Mouse (Mus musculus): ENCODE data around the gene Rnf185. TPM values are rescaled to one million over a fixed set of nuclear protein-coding genes. Genes with fewer than 3 reads are reported as not detected.

The Rnf185 gene
- polyA plus RNA-seq, 2 experiments = 33.4 to 41.6 TPM

DNA sequence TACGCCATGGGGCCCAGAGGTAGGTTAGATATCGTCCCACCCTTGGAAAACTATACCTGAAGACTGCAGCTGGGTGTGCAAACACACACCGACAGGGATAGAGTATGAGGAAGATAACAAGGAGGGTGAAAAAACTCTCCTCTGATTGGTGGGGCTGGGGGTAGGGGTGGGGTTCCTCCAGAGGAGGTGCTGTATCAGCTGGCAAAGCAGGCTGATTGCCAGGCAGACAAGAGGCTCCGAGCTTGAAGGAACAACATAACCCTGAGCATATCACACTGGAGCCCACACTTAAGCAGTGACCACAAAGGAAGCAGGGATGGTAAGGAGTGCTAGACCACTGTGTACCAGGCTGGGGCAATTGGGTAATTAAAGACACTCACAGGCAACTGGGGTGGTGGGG, 72.7 kb downstream of the Rnf185 start:
- no peak overlapping the region for H3K9ac ChIP-seq (ENCODE audit: low read depth, low read length, severe bottlenecking)
- H3K4me1 ChIP-seq (ENCODE audit: control insufficient read depth, insufficient read depth, low read length) = peaks cover 5% of the 10 kb centered on the region; the same call in 1 of the 2 replicates
- no peaks in the 10 kb centered on the region for H3K9me3 ChIP-seq (ENCODE audit: control insufficient read depth, low read length)
- H3K27ac ChIP-seq (replicated peaks; ENCODE audit: low read depth, low read length) = no peak overlapping the region
- WGBS = 87% methylated on average over 4 of the region's 4 CpGs
- no peak overlapping the region for H3K4me2 ChIP-seq (replicated peaks; ENCODE audit: low read depth, low read length, severe bottlenecking)
- no peak overlapping the region for H3K4me3 ChIP-seq (replicated peaks; ENCODE audit: low read length)
- peaks cover 3% of the 10 kb centered on the region; the same call in 1 of the 2 replicates for H3K36me3 ChIP-seq (ENCODE audit: control insufficient read depth, insufficient read depth, low read length)
- TF ChIP-seq POLR2A (IDR thresholded peaks at IDR 0.05; ENCODE audit: borderline replicate concordance, extremely low read depth, insufficient read depth, insufficient read length) = no peak
- no peak for ATAC-seq (ENCODE audit: low FRiP score, low read depth)
- no peaks in the 10 kb centered on the region for H3K27me3 ChIP-seq (ENCODE audit: control insufficient read depth, insufficient read depth, low read length)
- DNase-seq (ENCODE audit: low spot score) = no peak

DNA sequence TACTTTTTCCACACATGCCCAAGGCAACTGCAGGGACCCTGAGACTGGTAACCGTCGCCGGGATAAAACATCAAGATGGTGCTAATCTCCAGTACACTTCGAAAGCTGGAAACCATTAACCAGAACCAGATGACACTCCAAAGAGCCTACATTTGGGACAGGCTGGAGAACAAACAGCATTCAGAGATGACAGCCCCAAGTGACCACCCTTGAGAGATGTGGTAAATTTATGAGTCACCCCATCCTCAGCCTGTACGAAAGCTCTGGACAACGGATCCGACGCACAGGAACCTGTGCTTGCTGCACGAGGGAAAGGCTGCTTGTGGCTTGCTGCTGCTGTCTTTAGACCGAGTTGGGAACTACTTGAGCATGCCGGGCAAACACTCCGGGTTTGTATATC, 77.4 kb downstream of the Rnf185 start:
- 32% methylated on average over 12 of the region's 12 CpGs for WGBS
- peak overlapping the region; percentile 10; the same call in 1 of the 2 replicates for H3K4me2 ChIP-seq (replicated peaks; ENCODE audit: low read depth, low read length, severe bottlenecking)
- no peak for TF ChIP-seq POLR2A (IDR thresholded peaks at IDR 0.05; ENCODE audit: borderline replicate concordance, extremely low read depth, insufficient read depth, insufficient read length)
- H3K36me3 ChIP-seq (ENCODE audit: control insufficient read depth, insufficient read depth, low read length) = no peaks in the 10 kb centered on the region
- peaks cover 21% of the 10 kb centered on the region for H3K4me1 ChIP-seq (ENCODE audit: control insufficient read depth, insufficient read depth, low read length)
- ATAC-seq (ENCODE audit: low FRiP score, low read depth) = no peak
- no peak overlapping the region; the same call in 1 of the 2 replicates for H3K9ac ChIP-seq (ENCODE audit: low read depth, low read length, severe bottlenecking)
- H3K4me3 ChIP-seq (replicated peaks; ENCODE audit: low read length) = no peak overlapping the region
- no peaks in the 10 kb centered on the region for H3K9me3 ChIP-seq (ENCODE audit: control insufficient read depth, low read length)
- peak overlapping the region; percentile 73 for H3K27ac ChIP-seq (replicated peaks; ENCODE audit: low read depth, low read length)
- no peaks in the 10 kb centered on the region for H3K27me3 ChIP-seq (ENCODE audit: control insufficient read depth, insufficient read depth, low read length)
- DNase-seq (ENCODE audit: low spot score) = no peak

DNA sequence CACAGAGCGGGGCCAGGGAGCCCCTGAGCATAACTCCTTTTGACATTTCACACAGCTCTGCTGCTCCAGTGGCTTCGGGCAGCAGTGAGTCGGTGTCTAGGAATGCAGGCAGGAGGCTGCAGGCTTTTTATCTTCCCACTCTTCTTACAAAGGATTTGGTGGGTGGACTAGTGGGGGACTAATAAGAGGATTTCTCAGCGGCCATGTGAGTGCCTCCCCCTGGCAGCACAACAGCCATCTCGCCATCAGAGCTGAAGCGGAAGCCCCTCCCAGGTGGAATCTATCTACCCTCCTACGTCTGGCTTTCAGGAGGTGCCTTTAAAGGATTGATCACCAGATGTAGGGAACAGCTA, 77.9 kb downstream of the Rnf185 start:
- no peaks in the 10 kb centered on the region for H3K27me3 ChIP-seq (ENCODE audit: control insufficient read depth, insufficient read depth, low read length)
- H3K4me1 ChIP-seq (ENCODE audit: control insufficient read depth, insufficient read depth, low read length) = peaks cover 21% of the 10 kb centered on the region
- H3K27ac ChIP-seq (replicated peaks; ENCODE audit: low read depth, low read length) = peak overlapping the region; percentile 73
- H3K36me3 ChIP-seq (ENCODE audit: control insufficient read depth, insufficient read depth, low read length) = no peaks in the 10 kb centered on the region
- H3K9ac ChIP-seq (ENCODE audit: low read depth, low read length, severe bottlenecking) = peak overlapping the region; percentile 40; the same call in 1 of the 2 replicates
- 5% methylated on average over 7 of the region's 7 CpGs for WGBS
- ATAC-seq (ENCODE audit: low FRiP score, low read depth) (0 out of 2 replicates have a peak, but pooled peaks have one; percentile 5), DNase-seq (ENCODE audit: low spot score) (peak; percentile 37)
- H3K4me2 ChIP-seq (replicated peaks; ENCODE audit: low read depth, low read length, severe bottlenecking) = peak overlapping the region; percentile 10
- no peak for TF ChIP-seq POLR2A (IDR thresholded peaks at IDR 0.05; ENCODE audit: borderline replicate concordance, extremely low read depth, insufficient read depth, insufficient read length)
- H3K9me3 ChIP-seq (ENCODE audit: control insufficient read depth, low read length) = no peaks in the 10 kb centered on the region
- H3K4me3 ChIP-seq (replicated peaks; ENCODE audit: low read length) = no peak overlapping the region

DNA sequence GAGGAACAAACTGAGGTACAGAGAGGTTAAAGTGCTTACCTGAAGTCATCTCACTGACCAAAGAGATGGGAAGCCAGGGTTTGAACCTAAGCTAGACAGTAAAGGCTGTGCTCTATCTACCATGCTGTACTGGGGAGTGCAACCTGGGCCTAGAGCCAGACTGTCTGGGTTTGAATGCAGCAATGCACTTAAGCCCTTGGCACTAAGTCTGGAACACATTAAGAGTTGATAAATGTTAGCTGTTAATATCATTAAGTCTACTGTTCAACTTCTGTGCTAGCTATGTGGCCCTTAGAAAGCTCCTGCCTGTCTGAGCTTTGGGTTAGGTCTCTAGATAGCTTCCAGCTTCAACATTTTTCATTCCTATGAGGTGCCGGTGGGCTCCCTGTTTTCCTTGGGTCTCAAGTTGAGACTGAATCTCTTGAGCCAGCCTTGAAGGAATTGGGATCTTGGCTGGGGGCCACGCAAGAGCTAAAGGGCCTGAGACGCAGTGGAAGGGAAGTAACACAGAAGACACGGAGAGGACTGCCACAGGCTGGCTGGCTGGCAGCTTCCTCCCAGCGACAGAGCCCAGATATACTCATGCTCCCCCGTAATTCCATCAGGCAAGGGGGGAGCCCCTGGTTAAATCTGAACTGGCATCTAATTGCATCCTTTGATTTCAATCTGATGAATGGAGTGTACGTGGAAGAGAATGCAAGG, 78.4 kb downstream of the Rnf185 start:
- Histone ChIP-seq H3K27me3 (ENCODE audit: control insufficient read depth, insufficient read depth, low read length) (no peaks in the 10 kb centered on the region), H3K27ac (replicated peaks; ENCODE audit: low read depth, low read length) (peak overlapping the region; percentile 73), H3K9me3 (ENCODE audit: control insufficient read depth, low read length) (no peaks in the 10 kb centered on the region), H3K36me3 (ENCODE audit: control insufficient read depth, insufficient read depth, low read length) (no peaks in the 10 kb centered on the region), H3K4me1 (ENCODE audit: control insufficient read depth, insufficient read depth, low read length) (peaks cover 21% of the 10 kb centered on the region), H3K4me3 (replicated peaks; ENCODE audit: low read length) (no peak overlapping the region), H3K9ac (ENCODE audit: low read depth, low read length, severe bottlenecking) (peak overlapping the region; percentile 40; the same call in 1 of the 2 replicates), H3K4me2 (replicated peaks; ENCODE audit: low read depth, low read length, severe bottlenecking) (peak overlapping the region; percentile 10)
- no peak for ATAC-seq (ENCODE audit: low FRiP score, low read depth)
- 12% methylated on average over 7 of the region's 7 CpGs for WGBS
- TF ChIP-seq POLR2A (IDR thresholded peaks at IDR 0.05; ENCODE audit: borderline replicate concordance, extremely low read depth, insufficient read depth, insufficient read length) = no peak
- peak; percentile 36 for DNase-seq (ENCODE audit: low spot score)

DNA sequence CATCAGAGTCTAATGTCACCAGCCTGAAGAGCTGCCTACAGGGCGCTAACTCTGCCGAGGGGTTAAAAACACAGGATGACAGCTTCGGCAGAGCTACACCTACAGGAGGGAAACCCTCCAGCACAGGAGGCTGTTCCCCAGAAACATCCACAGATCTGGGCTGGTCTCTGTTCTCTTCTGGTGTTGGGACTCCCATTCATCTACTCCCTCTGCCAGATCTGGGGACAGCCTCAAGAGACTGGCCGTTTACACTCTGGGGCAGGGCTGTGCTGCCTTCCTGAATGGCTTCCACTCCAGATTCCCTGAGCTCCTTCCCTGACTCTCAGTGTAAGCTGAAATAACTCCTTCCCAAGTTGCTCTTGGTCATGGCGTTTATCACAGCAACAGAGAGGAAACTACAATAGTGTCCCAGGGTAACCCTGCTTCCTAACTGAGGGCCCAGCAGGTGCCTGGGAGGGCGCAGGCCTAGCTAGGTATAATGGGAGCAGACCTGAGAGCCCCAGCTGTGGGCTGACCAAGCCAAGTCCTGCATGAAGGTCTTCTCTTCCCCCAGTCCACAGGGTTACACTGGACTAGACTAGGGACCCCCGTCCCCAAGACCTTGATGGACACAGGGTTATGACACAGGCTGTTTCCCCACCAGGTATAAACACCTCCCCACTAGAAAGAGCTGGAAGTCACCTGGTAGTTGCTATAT, 80.4 kb downstream of the Rnf185 start:
- peaks cover 21% of the 10 kb centered on the region for H3K4me1 ChIP-seq (ENCODE audit: control insufficient read depth, insufficient read depth, low read length)
- DNase-seq (ENCODE audit: low spot score) = peak; percentile 2
- peak overlapping the region; percentile 54 for H3K4me3 ChIP-seq (replicated peaks; ENCODE audit: low read length)
- no peaks in the 10 kb centered on the region for H3K36me3 ChIP-seq (ENCODE audit: control insufficient read depth, insufficient read depth, low read length)
- H3K4me2 ChIP-seq (replicated peaks; ENCODE audit: low read depth, low read length, severe bottlenecking) = peak overlapping the region; percentile 87
- peak overlapping the region; percentile 62 for H3K9ac ChIP-seq (ENCODE audit: low read depth, low read length, severe bottlenecking)
- ATAC-seq (ENCODE audit: low FRiP score, low read depth) = peak; percentile 29
- H3K9me3 ChIP-seq (ENCODE audit: control insufficient read depth, low read length) = no peaks in the 10 kb centered on the region
- 24% methylated on average over 7 of the region's 7 CpGs for WGBS
- H3K27me3 ChIP-seq (ENCODE audit: control insufficient read depth, insufficient read depth, low read length) = no peaks in the 10 kb centered on the region
- H3K27ac ChIP-seq (replicated peaks; ENCODE audit: low read depth, low read length) = peak overlapping the region; percentile 52
- no peak for TF ChIP-seq POLR2A (IDR thresholded peaks at IDR 0.05; ENCODE audit: borderline replicate concordance, extremely low read depth, insufficient read depth, insufficient read length)
